Mouse (Mus musculus) ovary, postnatal 14 days (tissue): ENCODE measurements around the gene Nek2.

Source experiments
- DNase-seq: peaks from one replicate; pipeline ENCODE4 v3.0.0; 2022; ENCODE audit warnings: low spot score

Nek2 gene

DNA sequence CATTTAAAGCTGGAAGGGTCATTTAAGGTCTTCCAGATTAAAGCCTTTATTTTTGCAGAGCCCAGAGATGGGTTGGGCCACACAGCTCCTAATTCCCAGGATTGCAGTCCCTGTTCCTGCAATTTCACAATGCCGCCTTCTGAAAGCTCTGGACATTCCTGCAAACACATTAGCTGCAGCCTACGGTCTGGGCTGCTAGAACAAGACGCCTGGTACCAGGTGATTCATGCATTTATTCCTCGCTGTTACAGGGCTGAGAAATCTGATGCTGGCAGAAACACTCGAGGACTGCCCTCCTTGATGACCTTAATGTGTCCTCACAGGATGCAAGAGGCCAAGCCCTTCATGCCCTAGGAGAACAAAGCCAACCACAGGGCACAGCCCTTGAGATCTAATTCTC, 6.3 kb upstream of the Nek2 start:
- no peak for DNase-seq

DNA sequence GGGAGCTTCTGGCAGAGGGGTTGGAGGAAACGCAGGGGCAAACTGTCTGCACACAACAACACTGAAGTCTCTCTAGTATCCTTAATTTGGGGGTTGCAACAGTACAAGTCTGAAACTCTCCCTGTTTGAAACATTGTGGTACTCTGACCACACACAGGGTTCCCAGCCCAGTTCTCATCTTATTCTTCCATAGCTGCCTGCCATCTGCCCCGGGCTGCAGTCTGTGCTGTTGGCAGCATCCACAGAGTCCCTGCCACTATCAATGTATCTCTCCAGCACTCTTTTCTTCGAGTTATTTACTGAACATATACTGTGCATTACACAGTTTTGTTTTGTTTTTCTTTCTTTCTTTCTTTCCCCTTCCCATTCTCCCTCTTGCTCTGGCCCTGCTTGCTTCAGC, 4.6 kb upstream of the Nek2 start:
- no peak for DNase-seq

DNA sequence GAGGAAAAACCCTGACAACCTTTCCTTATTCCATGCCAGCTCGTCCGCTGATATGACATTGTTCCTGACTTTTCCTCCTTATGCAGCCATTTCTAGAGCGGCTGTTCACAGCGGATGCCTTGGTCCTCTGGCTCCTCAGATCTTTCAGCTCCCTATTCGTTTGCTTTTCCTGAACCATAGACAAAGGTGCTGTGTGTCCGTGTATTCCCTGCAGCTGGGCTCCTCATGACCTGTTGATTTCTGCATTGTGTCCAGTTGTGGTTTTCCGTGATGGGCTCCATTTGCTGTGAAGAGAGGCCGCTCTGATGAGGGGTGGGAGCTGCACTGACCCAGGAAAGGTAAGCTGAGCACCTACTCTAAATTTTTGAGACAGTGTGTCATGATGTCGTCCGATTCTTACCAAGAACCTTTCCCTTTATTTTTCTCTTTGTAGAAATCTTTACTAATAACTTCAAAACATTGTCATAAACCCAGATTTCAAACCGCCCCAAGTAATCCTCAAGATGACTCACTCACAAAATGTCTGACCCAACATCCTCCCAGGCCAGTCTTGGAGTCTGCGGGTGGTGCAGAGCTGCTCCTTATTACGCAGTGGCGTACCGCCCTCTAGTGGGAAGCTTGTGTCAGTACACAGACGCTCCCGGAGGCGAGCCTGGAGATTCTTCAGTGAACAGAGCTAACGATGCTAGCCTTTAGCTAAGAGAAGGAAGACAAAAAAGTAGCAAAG, 3.7 kb upstream of the Nek2 start:
- peak; percentile 85 for DNase-seq

DNA sequence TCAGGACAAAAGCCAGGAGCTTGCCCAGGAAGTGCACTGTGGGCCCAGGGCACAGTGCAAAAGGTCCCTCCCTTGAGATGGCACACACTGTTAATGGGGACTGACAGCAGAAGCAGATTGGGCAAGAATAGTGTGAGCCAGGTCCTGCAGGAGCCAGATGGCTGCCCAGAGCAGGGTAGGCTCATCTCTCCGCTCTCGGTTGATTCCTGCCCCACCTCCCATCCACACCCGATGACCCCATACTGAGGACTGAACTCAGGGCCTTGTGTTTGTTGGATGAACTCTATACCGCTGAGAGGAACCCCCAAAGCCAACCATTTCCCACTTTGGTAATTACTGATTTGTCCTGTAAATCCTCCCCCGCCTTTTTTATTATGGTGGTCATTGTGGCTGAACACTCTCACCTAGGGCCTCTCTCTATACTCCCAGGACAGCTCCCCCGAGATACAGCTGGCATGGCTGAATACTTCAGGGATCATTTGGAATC, 3.1 kb upstream of the Nek2 start:
- no peak for DNase-seq

DNA sequence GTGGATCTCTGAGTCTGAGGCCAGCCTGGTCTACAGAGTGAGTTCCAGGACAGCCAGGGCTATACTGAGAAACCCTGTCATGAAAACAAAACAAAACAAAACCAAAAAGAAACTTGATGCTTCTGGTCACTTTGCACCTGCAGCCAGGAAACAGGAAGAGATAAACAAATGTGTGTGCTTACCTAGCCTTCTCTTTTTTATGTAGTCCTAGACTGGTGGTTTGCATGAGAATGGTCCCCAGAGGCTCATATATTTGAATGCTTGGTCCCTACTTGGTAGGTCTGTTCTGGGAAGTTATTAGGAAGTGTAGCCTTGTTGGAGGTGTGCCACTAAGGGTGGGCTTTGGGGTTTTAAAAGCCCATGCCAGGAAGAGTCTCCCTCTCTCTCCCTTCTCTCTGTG, 2.2 kb upstream of the Nek2 start:
- DNase-seq: no peak

DNA sequence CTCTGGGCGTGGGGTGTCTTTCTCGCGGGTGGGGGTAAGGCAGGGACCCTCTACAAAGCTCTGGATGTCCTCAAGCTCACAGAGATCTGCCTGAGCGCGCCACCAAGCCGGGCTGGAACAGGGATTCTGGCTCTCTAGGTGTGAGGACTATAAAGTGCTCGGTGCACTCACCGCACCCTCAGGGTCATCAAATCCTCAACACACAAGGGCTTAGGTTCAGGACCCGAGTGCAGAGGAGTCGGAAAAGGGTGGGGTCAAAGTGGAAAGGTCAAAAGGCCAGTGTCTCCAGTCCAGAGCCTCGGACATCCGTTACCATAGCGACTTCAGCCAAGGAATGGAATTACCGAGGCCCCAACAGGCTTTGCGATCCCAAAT, 306 bp upstream of the Nek2 start:
- no peak for DNase-seq

DNA sequence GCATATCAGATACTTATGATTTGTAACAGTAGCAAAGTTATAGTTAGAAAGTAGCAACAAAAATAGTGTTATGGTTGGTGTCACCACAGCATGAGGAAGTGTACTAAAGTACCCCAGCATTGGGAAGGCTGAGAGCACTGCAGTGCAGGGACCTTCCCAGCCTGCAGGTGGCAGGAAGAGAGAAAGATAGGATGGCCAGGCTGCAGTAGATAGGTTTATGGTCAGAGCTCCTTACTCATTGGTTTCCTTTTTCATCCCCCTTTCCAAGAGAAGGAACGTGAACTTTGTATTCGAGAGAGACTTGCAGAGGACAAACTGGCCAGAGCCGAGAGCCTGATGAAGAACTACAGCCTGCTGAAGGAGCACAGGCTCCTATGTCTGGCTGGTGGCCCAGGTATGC, 7.9 kb downstream of the Nek2 start:
- DNase-seq: no peak

DNA sequence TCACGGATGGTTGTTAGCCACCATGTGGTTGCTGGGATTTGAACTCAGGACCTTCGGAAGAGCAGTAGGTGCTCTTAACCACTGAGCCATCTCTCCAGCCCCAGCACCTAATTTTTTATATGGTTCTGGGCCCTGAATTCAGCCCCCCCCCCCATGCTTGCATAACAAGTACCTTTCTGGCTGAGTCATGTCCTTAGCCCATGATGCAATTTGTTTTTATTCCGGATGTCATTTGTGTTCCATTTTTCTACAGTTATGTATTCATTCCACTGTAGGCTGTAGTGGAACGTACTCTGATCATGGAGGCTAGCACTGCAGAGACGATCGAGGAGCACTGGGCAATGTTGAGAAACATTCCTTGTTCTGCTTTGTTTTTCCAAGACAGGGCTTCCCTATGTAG, 12.2 kb downstream of the Nek2 start:
- no peak for DNase-seq

DNA sequence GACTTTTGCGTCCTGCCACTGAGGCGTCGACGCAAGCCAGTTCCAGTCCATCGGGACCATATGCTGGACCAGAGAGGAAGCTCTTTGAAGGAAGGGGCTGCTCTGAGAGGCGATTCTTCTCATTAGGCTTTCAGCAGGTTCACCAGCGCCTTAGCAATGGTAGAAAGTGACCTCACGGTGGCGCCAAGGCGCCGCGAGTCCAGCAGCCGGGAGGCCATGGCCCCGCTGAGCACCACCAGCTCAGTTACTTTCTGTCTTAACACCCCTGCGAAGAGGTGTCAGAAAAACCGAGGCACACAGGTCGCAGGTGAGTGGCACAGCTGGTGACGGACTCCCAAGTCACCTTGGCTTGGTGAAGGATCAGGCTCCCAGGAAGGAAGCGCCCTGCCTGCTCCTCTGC, 13.6 kb downstream of the Nek2 start:
- DNase-seq: peak; percentile 60

DNA sequence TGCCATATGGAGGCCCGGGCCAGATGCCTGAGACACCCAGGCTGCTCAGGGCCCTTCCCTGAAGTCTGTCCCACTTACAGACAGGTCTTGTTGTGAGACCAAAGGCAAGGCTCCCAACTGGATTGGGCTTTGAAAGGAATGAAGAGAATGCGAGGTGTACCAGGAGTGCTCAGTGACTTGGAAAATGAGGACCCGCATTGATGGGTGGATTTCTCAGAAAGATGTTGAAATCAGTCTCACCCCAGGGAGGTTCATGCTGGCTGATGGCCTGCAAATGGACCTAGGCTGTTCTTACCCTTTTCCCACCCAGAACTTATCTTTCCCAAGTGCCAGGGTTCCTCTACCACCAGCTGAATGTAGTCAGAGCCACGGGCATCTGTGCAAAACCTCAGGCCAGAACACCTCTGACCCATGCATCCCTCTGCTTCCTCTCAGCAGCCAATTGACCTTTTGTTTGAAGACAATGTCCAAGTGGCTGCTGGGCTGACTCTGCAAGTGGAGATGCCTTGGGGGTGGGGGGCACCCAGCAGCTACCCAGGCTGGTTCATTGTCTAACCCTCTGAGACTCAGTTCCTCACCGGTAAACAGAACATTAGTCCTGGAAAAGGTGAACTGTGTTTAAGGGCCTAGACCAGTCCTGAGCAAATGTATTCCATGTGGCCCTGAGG, 15.2 kb downstream of the Nek2 start:
- no peak for DNase-seq

DNA sequence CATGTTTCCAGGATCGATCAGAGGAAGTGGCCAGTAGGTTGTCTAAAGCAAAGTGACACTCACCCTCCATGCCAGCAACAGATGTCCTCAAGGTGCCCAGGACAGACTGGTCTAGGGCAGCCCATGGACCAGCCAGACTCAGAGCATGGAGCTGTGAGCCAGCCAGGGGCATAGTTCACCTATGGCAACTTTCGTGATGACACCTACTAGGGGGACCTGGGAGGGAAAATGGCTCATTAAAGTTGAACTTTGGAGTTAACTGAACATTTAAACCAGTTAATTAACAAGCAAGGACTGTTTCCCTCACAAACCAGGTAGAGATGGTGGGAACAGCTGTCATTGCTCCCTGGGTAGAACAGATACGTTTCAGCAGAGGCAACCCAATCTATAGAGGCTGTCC, 16.4 kb downstream of the Nek2 start:
- no peak for DNase-seq

DNA sequence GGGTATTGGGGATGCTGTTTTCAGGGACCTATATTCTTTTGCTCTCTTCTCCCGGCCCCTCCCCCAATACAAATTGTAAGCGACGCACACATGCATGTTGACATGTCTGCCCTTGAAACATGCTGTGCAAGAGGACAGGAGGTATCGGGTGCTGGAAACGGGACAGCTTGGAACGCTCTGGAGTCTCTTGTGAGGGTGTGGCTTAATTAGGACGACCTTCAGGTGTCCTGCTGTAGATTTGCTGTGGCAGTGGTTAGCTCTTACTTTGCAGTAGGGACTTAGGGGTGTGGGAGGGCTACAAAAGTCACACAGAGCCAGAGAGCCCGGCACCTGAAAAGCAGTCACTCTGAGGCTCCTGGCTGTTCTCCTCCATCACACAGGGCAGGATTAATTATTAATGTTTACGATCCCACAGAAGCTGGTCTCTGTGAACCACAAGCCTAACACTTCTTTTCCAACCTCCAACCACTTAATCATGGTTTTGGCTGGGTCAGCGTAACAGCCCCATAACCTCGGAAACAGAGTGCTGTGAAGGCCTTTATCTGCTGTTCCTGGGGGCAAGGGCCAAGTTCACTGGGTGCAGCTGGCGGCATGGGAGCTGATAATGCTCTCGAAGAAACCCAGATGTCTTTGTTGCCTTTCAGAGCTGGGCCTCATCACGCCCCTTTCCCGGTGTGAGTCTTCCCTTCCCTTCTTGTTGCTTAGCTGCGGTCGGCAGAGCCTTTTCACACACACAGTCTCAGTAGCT, 17.9 kb downstream of the Nek2 start:
- DNase-seq: no peak

DNA sequence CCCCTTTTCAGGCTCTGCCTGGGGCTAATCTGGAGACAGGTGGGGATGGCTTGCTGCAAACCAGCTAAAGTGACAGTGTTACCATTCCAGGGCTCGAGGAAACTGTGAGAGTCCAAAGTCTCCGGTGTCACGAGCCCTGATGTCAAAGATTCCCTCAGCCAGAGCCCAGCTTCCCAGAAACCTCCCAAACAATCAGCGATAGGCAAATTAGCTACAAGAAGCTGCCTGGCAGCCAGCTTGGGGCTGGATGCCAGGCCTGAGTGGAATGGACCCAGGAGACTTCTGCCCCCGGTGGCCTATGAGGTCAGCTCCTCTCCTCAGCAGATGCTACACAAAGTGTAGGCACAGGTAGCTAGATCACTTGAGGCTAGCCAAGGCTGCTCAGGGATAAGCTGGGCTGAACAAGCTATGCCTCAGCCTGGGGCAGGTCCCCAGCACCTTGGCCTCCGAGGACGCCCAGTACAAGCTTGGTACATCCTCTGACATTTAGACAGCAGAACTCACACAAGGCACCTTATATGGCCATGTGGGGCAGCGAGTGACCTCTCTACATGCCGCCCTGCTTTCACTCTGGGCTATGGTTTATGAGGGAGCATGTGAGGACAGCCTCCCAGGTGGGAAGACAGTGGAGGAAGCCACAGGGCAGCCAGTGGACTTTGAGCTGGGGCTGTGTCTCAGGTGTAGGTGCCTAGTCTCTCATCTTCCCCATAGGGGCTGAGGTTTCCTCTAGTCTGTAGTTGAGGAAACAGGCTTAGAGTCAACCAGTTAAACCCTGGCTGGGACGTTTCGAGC, 19.7 kb downstream of the Nek2 start:
- DNase-seq: no peak

DNA sequence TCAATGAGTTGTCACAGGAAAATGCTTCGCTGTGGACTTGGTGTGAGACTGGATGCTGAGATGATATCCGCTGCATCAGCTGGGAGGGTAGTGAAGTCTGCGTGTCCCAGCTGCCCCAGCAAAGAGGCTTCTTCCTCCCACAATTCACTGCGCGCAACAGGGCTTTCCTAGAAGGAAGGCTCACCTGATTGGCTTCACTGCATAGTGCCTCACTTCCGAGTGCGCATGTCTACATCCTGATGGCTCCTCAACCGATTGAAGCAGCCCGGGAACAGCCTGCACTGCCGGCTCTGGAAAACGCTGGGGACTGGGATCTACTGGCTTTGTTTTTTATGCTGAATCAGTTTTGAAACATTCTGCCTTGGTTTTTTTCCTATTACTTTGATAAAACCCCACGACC, 21.0 kb downstream of the Nek2 start:
- DNase-seq: no peak

DNA sequence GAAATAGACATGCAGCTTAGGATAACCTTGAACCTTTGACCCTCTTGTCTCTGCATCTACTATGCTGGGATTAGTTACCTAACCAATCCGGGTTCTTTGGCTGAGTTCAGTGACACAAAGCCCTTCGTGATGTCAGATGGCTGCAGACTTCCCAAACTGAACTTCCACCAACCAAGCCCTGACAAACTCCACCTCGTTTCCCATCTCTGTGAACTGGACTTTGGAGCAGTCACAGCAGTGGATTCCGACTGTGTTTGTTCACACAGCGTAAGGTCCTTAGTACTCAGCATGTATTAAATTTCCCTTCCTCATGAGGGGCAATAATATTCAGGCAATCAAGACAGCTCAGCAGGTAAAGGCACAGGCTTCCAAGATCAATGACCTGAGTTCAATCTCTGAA, 25.4 kb downstream of the Nek2 start:
- no peak for DNase-seq

DNA sequence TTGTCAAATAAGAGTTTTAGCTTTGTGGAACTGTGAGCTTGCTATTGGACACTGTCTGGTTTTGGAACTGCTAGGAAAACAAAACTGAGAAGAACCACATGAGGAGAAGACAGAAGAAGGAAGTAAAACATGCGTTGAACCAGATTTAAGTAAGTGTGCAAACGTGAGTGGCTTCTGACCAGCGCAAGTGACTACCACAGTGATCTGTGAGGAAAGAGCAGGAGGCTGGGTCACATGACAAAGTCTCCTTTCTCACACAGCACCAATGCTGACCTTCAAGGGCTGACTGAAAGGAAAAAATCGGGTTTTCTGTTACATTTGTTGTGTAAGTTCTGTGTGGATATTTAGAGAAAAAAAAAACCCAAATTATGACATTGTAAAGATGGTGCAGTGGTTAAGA, 28.3 kb downstream of the Nek2 start:
- no peak for DNase-seq

DNA sequence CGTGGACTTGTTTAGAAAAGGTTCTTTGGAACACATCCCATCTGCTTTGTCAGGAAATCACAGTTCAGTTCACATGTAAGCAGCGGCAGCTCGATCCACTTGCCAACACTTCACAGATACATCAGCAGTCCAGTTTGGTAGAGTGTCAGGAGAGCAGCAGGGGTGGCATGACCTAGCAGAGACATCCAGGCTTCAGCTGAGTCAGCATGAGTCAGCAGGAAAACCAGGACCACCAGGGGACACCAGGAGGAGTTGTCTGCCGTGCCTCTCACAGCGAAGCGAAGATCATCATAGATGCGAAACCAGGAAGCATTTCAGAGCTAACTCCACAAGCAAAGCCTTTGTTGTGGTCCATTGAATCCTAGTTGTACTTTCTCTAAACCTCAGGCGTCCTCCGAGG, 32.2 kb downstream of the Nek2 start:
- no peak for DNase-seq

DNA sequence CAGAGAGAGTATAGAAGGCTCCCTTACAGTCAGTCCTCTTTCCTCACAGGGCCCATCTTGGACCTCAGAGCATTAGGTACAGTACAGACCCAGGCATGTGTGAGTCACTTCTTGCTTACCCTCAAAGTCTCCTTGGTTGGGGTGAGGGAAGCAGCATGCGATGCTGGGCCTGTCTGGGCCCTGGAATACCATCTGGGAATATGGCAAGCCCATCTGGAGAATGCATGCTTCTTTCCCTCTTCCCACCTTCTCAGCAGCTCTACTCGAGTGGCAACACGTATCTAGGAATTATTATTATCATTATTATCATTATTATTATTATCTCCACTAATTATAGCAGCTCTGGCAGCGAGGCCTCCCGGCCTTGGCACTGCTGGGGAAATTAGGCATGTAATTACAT, 33.5 kb downstream of the Nek2 start:
- DNase-seq: no peak

DNA sequence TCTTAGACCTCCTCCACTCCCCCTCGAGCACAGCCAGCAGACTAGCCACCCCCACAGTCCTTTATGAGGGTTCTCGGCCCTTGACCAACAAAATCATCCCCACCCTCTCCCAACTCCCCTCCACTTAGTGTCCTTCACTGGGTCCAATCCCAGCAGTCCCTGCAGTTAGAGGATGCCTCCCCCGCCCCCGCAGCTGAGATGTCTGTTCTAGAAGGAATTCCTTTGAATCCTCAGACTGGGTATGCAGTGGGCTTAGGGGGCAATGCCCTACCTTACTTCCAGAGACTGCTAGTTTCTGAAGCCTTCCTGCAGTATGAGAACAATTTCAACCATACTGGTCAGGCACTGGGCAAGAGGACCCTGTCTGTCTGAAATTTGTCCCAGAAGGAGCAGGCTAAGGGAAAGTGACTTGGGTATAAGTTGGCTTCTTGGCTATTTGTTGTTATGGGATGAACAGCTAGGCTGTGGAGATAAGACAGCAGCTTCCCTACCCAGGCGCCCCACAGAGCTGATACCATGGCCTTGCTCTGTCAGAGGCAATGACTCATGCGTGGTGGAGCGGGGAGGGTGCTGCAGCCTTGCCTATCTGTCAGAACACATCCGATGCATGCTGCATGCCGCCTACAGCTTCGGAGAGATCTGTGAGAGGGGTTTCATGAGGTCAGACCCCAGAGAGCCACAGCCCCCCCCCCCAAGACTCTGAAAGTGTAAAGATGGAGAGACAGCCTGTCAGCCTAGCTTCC, 34.1 kb downstream of the Nek2 start:
- no peak for DNase-seq

DNA sequence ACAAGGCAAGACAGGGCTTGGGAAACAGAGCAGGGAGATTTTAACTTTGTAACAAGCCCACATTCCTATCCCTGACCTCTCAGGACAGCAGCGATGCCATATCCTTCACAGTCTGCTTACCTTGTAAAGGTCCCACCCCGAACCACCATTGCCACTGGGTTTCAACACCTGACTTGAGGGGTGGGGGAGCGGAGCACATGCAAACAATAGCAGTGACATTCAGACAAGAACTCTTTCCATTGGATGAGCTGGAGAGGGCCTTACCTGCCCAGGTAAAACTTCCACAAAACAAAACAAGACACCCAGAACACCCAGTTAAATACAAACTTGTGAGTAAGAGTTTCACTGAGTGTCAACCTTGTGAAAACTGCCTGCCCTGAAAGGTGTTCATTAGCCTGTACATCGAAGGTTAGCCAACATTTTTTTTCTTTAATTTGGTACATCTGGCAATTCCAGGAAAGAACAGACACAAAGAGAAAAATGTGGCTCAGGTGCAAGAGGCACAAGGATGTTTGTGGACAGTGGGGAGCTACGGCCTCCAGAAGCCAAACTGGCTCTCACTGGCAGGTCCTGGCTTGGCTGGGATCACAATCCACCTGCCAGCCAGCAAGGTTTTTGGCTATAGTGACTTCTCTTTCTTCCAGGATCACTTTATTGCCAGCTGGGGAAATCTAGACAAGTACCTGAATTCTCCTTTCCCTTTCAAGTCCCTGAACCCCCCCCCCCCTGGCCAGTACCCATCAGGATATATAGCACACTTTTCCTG, 35.8 kb downstream of the Nek2 start:
- DNase-seq: no peak

DNA sequence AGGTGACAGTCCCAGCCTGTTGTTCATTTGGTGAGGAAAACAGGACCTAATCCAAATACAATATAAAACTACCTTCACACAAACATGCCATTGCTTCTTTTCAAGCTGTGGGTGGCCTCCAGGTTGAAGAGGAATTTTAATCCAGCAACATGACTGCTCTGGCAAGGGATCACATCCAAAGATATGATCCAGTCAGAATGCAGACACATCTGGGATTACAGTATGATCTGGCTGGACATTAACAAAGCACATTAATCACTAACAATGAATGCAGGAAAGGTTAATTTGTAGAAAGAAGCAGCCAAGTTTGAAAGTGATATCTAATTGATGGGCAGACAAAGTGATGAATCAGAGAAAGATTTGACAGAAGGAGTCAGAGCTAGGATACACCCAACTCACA, 36.9 kb downstream of the Nek2 start:
- no peak for DNase-seq
